Mouse (Mus musculus) brain, adult 2 months (tissue): Measurements from ENCODE around the gene Btbd3.

Source experiments
- DNase-seq: peaks from one replicate; pipeline ENCODE4 v3.0.0; 2011; ENCODE audit warnings: low read depth, low spot score

The Btbd3 gene

DNA sequence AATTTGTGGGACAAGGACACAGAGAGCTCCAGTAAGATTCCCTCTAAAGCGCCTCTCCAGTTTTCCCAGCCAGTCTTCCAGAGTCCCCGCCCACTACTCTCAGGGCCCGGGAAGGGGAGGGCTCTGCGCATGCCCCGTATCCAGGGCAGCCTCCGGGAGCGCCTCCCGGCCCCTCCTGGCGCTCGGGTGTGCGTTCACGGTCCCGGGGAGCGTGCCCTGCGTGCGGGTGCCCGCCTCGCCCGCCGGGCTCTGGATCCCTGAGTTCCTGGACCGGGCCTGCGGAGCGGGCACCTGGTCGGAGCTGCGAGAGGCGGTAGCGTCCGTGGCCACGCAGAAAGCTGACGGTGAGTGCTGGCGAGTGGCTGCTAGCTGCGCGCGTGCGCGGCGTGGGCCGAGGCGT, at the start of gene Btbd3:
Gene Btbd3, plus strand, starts transcription at position 155 of the 400 bp plus-strand sequence.
- peak; percentile 98 for DNase-seq

DNA sequence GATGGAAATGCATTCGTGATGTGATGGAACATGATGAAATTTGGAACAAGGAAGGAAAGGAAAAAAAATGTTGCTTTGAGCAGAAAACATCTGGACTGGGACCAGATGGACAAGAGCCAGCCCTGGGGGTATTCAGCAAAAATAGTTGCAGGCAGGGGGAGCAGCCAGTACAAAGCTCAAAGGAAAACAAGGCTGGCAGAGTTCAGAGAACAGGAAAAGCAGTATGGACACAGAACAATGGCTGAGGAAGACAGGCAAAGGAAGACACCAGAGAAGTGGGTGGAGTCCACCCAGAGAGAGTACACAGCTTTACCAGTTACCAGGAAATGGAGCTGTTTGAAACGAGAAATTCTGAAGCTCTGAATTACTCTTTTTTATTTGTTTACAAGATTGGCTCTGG, 40.8 kb upstream of the Btbd3 start:
- peak; percentile 24 for DNase-seq

DNA sequence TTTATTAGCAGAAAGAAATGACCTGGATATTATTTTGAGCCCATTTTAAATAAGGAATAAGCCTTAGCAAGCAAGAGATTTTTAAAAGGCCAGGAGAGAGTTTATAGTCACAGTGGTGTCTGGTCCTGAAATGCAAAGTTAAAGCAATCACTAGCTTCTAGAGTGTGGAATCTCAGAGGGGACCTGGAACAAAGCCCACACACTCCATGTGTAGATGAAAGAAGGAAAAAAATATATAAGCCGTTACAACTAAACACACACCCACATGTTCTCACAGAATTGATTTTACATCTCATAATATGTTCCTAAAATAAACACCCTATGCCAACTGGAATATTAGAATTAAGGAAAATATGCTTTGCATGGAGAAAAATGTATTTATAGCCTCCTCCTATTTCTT, 36.1 kb upstream of the Btbd3 start:
- peak; percentile 66 for DNase-seq

DNA sequence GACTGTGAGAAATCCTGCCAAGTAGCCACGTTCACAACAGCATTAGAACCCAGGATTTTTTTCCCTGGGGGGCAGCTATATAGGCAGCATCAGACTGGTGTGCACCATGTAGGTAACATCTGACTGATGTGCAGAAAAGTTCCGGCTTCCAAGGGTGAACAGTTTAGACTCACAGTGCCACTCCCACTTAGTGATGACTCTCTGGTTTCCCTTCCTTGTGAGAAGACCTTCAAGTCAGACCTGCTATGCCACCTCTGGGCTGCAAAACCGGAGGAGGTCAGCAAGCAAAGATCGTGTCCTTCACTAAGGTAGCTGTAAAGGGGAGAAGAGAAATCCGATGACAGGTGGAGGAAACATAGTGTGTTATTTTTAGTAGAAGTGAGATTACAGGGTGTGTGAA, 24.1 kb upstream of the Btbd3 start:
- no peak for DNase-seq

DNA sequence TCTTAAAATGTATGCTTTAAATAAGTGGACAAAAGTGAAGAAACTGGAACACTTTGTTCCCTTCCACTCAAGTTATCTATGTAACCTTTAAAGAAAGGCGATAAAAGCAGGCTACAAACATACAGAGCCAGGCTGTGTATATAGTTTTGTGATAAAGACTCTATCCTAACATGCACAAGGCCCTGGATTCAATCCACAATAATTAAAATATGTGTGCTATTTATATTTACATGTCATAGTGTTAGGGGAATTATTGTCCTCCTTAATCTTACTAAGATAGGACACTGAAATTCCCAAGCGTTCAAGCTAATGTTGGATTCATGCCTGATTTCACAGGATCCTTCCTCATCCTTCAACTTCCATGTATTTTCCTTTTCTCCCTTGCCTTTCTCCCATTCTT, 20.2 kb upstream of the Btbd3 start:
- DNase-seq, result no peak

DNA sequence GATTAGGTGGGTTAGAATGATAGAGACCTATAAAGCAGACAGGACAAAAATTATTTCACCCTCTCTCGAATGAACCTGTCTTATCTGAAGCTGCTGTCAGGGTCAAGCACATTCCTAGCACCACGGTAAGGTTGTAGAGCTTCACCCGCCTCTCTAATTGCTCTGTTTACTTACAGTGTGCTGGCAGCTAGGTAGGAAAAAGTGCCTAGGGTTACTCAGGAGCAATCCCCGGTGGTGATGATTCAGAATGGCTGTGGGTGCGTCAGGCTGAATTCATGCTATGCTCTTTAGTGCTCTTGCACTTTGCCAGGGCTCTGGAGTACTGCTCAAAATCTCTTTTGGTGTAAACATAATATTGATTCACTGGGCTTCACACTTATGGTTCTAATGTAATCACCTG, 13.9 kb upstream of the Btbd3 start:
- no peak for DNase-seq

DNA sequence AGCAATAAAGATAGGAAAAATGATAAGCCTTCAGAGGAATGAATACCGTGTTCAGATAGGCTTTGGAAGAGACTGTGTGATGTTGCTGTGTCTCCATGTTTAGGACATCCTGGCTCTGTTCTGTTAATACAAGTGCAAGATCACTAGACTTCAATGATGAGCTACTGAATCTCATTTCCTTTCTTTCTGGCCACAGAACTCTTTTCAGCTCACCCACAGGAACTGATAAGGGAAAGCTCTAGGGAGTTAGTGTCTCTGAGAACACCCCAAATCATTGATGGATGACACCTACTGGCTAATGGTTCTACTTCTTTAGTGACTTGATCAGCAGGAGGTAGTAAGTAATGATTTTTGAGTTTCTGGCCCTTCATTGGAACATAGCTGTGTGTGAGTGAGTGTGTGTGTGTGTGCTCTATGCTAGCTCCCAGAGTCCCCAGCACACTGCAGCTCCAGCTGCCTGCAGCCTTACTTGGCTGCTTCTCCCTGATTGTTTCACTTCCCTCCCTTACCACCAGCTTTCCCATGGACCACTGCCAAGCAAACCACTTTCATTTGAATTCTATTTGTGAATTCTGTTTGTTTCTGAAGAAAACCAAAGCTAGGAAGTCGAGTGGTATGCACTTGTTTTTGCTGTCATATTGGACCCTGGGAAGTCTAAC, 10.6 kb upstream of the Btbd3 start:
- DNase-seq, result peak; percentile 86

DNA sequence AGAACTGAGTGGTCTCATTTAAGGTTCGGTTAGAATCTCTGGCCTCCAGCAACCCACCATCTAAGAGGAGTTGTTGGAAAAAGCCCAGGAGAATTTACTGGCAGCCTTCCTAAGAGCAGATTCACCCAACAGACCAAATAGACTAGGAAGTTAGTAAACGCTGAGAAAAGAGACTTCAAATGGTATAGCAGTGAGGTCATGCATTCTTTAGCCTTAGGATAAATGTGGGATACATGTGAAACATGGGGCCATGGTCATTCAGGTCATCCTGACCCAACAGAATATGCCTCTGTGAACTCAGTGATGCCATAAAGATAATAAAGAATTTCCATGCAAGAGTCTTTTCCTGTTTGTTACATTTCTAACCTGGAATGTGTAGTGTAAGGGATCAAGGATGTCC, 8.4 kb upstream of the Btbd3 start:
- DNase-seq, result no peak

DNA sequence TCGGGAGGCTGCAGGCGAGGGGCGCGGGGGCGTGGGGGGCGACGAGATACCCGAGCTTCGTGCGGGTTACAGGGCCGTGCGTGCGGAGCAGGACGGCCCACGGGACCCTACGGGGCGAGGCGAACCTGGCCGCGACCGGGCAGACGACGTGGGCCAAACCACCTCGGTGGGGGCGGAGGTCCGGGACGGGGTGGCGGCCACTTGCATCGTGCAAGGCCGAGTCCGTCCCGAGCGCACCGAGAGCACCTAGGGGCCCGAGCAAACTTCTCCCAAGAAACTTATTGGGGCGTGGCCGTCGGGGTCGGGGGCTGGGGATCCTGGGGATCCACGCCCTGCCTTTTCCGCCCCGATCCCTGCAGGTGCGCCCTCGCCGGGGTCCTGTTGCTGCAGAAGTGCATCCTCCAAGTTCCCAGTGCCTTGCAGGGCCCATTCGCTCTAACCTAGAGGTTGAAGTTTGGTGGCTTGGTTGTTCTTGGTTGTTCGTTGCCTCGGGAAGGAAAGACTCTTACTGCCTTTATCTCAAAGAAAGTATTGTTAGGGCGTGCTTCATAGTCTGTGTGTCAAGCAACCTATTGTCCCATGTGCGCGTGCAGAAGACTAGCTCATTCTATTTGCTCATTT, 596 bp downstream of the Btbd3 start:
- DNase-seq, result peak; percentile 48

DNA sequence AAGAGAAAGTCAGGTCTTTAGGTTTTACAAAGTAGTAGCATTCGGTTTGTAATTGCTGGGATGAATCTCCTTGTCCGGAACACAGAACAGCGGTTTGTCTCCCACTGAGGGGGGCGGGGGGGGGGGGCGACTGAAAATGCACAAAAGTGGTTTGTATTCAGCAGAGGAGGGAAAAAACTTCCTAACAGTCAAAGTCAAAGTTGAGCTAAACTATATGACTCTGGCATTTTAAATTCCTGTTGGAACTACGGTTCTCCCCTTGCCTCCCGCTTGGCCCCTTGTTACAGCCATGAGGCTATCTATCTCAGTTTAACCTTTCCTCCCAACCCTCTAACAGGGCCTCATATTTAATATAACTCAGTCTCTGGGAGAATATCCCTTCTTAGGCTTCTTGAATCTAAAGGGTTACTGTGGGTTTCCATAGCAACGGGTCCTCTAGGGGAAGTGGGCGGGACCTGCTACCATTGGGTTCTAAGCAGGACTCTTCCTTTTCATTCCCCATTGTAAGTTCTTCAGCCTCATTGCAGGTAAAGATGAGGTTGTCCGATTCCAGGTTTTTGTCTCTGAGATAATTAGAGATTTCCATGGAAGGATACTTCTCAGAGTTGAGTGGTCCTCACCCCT, 1.4 kb downstream of the Btbd3 start:
- peak; percentile 91 for DNase-seq

DNA sequence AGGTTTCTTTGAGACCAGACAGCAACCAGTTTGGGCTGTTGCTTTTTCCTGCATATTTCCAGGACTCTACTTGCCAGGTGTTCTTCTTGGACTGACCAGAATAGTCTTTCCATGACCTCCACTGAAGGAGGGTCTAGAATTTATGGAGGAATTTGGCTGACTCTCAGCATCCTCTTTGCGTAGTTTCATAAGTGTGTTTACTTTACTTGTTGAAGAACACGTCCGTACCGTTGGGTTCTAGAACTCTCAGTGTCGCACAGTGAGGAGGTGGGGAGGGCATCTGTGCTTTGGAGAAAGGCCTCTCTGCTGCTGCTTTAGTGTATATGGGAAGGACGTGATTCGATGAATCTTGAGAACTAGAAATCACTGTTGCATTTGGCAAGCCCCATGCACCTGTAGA, 4.8 kb downstream of the Btbd3 start:
- DNase-seq, result no peak

DNA sequence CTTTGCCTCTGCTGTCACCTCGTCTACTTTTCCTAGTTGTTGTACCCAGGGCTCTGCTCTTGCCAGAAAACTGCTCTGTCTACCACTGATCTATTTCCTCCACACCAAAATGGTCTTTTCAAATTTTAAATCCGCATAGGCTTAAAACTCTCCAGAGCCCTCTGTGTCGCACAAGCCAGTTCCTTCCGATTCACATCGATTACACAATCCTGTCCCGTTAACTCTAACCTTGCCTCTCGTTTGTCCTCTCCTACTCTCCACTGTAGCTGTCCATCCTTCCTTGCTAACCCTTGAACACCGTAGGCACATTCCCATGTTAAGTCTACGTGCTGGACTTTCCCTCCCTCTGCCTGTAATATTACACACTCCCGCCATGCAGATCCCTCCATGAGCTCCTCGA, 6.5 kb downstream of the Btbd3 start:
- DNase-seq, result no peak

DNA sequence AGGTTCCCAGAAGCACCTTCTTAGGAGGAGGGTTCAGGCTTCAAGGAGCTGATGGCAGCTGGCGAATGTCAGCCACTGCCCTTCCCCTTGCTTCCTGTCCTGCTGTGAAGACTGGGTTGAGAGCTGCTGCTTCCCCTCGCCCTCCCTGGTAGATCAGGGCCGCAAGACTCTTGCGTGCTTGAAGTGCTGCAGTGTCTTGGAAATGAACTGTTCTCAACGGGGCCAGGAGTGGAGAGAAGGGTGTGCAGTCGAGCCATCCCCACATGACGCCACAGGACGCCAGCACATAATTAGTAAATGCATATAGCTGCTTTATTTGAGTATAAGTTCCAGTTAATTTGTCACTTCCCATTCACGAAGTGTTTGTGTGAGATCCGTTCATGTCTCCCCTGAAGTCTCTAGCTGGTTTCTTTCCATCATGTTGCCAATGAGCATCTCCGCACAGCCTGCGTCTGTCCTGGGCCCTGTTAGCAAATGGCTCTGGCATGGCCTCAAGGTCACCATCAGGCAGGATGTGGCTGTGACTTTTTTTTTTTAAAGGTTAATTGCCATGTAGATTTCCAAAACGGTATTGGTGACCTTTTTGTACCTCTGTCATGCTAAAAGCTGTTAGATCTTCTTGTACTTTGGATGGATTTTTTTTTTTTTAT, 9.1 kb downstream of the Btbd3 start:
- peak; percentile 62 for DNase-seq

DNA sequence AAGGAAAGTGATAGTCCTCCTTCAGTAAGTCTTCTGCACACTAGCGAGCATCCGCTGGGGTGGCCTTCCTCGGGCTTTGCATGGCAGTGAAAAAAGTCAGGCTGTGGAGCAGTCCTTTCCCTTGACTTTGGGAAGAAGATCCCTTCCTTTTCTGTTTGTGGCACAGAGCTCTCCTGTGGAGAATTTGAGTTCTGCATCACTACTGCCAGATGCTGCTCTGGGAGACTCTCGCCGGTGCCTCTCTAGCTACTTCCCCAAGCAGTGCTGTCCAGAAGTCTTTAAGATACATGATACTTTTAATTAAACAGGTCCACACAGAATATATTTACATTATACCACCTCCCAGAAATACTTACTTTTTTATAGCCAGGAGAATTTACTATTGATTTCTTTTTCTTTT, 10.3 kb downstream of the Btbd3 start:
- peak; percentile 61 for DNase-seq

DNA sequence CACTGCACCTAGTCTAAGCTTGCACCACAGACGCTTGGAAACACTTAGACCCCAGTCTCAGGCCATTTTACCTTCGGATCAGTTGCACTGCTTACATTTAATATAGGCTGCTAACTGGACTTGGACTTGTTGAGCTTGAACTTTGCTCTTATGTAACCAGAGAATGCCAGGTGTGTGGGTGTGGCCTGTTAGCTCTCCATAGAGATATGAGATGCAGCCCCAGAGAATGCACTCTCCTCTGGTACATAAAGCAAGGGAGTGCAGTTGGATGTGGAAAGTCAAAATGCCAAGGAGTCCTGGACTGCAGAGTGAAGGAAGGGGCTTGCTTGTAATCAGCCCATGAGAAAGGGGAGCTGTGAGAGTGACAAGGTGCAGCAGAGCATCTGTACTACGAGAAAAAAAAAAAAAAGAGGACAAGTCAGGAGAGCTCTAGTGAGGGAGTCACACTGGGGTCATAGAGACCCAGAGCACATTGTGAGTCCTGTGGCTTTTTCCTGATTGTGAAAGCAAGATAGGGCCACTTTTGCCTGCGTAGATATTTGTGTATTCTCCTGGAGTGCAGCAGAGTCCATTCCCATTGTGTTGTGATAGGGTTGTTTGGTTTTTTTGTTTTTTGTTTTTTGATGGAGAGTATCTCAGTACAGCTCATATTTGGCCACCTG, 11.6 kb downstream of the Btbd3 start:
- DNase-seq, result peak; percentile 53

DNA sequence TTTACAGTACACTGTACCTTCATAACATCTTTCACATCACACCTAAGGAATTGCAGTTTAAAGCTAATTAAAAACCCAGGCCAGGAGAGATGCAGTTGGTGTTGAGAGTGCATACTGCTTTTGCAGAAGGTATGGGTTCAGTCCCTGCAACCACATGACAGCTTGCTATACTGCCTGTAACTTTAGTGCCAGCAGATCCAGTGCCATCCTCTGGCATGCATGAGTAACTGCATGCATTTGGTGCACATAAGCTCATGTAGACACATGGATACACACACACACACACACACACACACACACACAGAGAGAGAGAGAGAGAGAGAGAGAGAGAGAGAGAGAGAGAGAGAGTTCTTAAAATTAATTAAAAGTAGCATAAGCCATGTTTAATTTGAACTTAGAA, 13.0 kb downstream of the Btbd3 start:
- no peak for DNase-seq

DNA sequence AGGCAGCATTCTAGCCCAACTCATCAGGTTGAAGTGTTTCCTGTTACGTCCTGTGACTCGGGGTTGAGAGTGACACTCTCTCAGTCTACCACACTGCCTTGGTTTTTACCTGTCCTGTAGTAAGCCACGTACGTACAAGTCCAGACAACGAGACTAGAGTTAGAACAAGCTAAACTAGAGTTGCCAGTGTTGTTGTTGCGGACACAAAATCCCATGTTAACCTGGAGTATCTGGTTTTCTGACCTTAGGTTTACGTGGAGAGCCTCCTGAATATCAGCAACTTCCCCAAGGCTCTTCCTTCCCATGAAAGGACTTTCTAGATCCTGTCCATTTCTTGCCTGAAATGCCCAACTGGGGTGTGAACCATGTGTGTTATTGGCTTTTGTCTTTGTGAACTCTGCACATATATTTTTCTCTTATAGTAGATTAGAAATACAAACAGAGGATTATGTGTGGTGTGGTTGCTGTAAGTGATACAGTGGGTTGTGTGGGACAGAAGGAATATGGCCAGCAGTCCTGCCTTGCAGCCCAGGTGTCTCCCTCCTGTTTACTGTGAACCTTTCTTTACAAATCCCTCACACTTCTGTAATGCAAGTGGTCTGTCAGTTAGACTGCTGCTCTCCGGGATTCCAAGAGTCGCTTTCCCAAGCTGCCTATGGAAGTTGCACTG, 17.2 kb downstream of the Btbd3 start:
- no peak for DNase-seq

DNA sequence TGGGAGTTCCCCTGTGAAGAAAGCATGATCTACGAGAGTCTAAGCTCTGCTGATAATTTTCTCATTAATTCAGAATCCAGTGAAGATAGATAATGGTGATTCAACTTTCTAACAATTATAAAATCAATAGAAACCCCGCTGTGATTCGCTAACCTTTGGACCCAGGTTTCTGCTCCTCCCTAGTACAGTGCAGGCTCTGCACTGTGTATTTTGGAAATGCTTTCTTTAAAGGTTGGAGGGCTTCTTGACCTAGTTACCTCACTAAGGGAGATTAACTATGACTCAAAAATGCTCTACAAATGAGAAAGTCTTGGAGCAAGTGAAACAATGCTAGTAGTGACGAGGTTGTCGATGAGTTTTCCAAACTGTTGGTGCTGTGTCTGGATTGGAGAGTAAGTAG, 17.7 kb downstream of the Btbd3 start:
- no peak for DNase-seq

DNA sequence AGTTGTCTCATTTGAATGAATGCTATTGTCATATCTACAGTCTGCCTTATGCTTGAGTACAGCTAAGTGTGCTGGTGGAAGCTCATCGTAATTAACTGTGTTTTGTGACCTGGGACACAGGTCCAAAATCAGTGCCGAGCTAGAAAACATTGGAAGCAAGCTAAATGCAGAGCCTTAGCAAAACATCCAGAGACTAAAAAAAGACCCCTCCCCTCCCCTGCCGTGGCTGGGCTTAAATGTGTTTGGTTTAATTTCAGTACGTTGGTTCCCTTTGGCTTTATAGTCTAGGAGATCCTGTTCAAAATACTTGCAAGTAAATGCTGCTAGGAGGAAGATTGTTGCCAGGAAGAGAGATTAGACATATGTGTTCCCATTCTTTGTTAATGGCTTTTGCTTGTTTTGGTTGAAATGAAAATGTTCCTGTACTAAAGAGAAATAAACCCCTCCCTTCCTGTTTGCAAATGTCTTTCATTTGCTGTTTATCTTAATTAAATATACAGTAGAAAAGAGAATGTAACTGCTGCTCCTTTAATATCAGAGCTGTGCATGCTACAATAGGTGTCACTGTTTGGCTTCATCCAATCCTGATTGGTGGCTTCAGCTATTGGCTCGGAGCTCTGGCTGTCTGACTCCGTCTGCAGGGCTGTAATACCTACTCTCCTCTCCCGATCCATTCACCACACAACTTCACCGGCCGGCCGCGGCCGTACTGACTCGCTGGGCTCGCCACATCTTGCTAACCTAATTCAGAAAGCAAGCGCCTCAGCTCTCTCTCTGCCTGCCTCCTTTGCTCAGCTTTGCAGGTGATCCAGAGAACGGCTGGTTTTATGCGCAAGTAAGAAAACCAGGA, 21.7 kb downstream of the Btbd3 start:
- DNase-seq, result peak; percentile 99

DNA sequence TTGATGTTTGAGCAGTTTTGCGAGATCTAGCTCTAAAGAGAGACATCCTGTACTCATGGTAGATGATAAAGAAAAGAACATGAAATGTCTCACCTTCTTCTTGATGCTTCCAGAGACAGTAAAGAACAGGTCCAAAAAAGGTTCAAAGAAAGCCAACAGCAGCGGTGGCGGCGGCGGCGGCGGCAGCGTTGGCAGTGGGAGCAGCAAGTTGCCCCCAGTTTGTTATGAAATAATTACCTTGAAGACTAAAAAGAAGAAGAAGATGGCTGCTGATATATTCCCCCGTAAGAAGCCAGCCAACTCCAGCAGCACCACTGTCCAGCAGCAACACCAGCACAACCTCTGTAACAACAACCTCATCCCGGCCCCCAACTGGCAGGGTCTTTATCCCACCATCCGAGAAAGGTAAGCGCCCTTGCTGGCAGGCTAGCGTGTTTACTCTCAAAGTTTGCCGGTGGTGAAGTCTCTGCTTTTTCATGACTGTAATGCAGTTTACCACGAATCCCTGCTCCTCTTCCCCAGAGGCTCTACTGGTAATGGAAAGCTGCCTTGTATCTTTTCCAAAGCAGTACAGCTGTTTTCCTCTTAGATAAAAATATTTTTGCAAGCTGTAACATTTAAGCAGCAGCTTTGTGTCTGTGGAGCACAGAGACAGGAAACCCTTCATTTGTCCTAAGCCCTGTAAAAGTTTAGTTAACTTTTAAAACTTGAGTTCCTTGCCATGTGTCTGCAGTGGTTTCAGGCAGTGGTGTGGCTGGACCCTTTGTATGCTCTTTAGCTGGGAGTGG, 22.7 kb downstream of the Btbd3 start:
- no peak for DNase-seq
